Mouse (Mus musculus) heart, postnatal 36 days (tissue): Measurements from ENCODE around the gene Gm11992. TPM values are rescaled to one million over a fixed set of nuclear protein-coding genes. Genes with fewer than 3 reads are reported as not detected.

ENCODE experiments used
- DNase-seq, 2 experiments: peaks; one replicate each; pipeline ENCODE4 v3.0.0; 2021 to 2022
- intact Hi-C: fragments of 180-260 bp; cut with DNase I; formaldehyde crosslinking; loops from one replicate; pipeline ENCODE4 v1.15.1; 2025
- total RNA-seq, 2 experiments: library from RNA; stranded (reverse); gene quantifications; 2 replicates each; pipeline ENCODE4 v1.2.3; 2021

Gm11992 gene
- 1 to 10 TPM; 1.1 to 2.0 TPM for total RNA-seq

GRCm38 (mm10) chr11:9048011-9048702, at the start of gene Gm11992:
Gene Gm11992, plus strand, starts transcription at chr11:9048594.
- peak; percentile 72 to 74 for DNase-seq
- intact Hi-C loops: loop anchor here (5.0 kb wide), 1 partner anchor 36 kb away; the partner anchor contains the start of gene Hus1

- intact Hi-C loops: no loop called here
These were observed 39.6 kb upstream of the Gm11992 start for GRCm38 (mm10) chr11:9008761-9009160.

GRCm38 (mm10) chr11:9010416-9010815, 38.0 kb upstream of the Gm11992 start:
- DNase-seq: no peak
- intact Hi-C loops: loop anchor here (2.0 to 5.0 kb wide), 2 partner anchors 37 to 106 kb away; partner anchors contain the start of genes Gm11992 and Sun3

More at GRCm38 (mm10) chr11:9008761-9009160, 39.6 kb upstream of the Gm11992 start:
- DNase-seq: no peak

GRCm38 (mm10) chr11:9010853-9011339, 37.5 kb upstream of the Gm11992 start, which contains the start of gene Hus1:
Gene Hus1, minus strand, starts transcription at chr11:9011191.
- intact Hi-C loops: loop anchor here (2.0 to 5.0 kb wide), 2 partner anchors 36 to 106 kb away; partner anchors contain the start of genes Gm11992 and Sun3
- DNase-seq: peak; percentile 90 to 93

- intact Hi-C loops: loop anchor here (2.0 to 5.0 kb wide), 2 partner anchors 36 to 105 kb away; partner anchors contain the start of genes Gm11992 and Sun3
- no peak for DNase-seq
These were observed 37.0 kb upstream of the Gm11992 start for GRCm38 (mm10) chr11:9011348-9011747.

GRCm38 (mm10) chr11:9014740-9015139, 33.7 kb upstream of the Gm11992 start:
- intact Hi-C loops: loop anchor here (5.0 kb wide), 1 partner anchor 33 kb away; the partner anchor contains the start of genes Gm11992 and Sun3
- DNase-seq: no peak

- peak in 1 of 2 experiments; percentile 2 for DNase-seq
- intact Hi-C loops: no loop called here
These were observed 29.7 kb upstream of the Gm11992 start for GRCm38 (mm10) chr11:9018491-9019267.

- intact Hi-C loops: no loop called here
- DNase-seq: no peak
These were observed 28.2 kb upstream of the Gm11992 start for GRCm38 (mm10) chr11:9020207-9020606.

GRCm38 (mm10) chr11:9024782-9025181, 23.6 kb upstream of the Gm11992 start:
- intact Hi-C loops: no loop called here
- no peak for DNase-seq

- intact Hi-C loops: no loop called here
- peak in 1 of 2 experiments; percentile 28 for DNase-seq
These were observed 23.2 kb upstream of the Gm11992 start for GRCm38 (mm10) chr11:9025211-9025610.

GRCm38 (mm10) chr11:9031530-9031929, 16.9 kb upstream of the Gm11992 start:
- no peak for DNase-seq
- intact Hi-C loops: no loop called here

GRCm38 (mm10) chr11:9046546-9046945, 1.8 kb upstream of the Gm11992 start:
- DNase-seq: no peak
- intact Hi-C loops: loop anchor here (5.0 kb wide), 1 partner anchor 34 kb away; the partner anchor contains the start of gene Hus1

- DNase-seq: peak in 1 of 2 experiments; percentile 20
- intact Hi-C loops: loop anchor here (5.0 kb wide), 1 partner anchor 35 kb away; the partner anchor contains the start of gene Hus1
These were observed 1.4 kb upstream of the Gm11992 start for GRCm38 (mm10) chr11:9047044-9047443.

GRCm38 (mm10) chr11:9048703-9049060, 288 bp downstream of the Gm11992 start, which contains the start of gene Sun3:
Gene Sun3, minus strand, starts transcription at chr11:9048991.
- intact Hi-C loops: loop anchor here (5.0 kb wide), 1 partner anchor 36 kb away; the partner anchor contains the start of gene Hus1
- peak in 1 of 2 experiments; percentile 8 for DNase-seq

- intact Hi-C loops: no loop called here
- no peak for DNase-seq
These were observed 1.8 kb downstream of the Gm11992 start for GRCm38 (mm10) chr11:9050241-9050640.

GRCm38 (mm10) chr11:9051895-9052294, 3.5 kb downstream of the Gm11992 start:
- intact Hi-C loops: no loop called here
- no peak for DNase-seq

- no peak for DNase-seq
- intact Hi-C loops: no loop called here
These were observed 8.5 kb downstream of the Gm11992 start for GRCm38 (mm10) chr11:9056937-9057336.

- DNase-seq: no peak
- intact Hi-C loops: no loop called here
These were observed 9.3 kb downstream of the Gm11992 start for GRCm38 (mm10) chr11:9057711-9058110.

- intact Hi-C loops: no loop called here
- no peak for DNase-seq
These were observed 11.6 kb downstream of the Gm11992 start for GRCm38 (mm10) chr11:9060029-9060428.

GRCm38 (mm10) chr11:9060484-9060883, 12.1 kb downstream of the Gm11992 start:
- no peak for DNase-seq
- intact Hi-C loops: no loop called here

GRCm38 (mm10) chr11:9076444-9076843, 28.1 kb downstream of the Gm11992 start:
- DNase-seq: no peak
- intact Hi-C loops: no loop called here
